Mouse (Mus musculus) forebrain, embryonic 15.5 days (tissue): ENCODE data around the gene Dpf3. TPM values are rescaled to one million over a fixed set of nuclear protein-coding genes. Genes with fewer than 3 reads are reported as not detected.

ENCODE experiments used
- ATAC-seq: fragments of 200-750 bp; cut with Nextera tagmentation; replicated peaks from 2 replicates; pipeline ENCODE4 v1.8.0; 2017; ENCODE audit warnings: mild to moderate bottlenecking, moderate TSS enrichment, moderate library complexity
- H3K27ac ChIP-seq: fragments of 300-500 bp; sonication (generic); replicated peaks from 2 replicates; pipeline ENCODE4 v1.5.1; 2015; ENCODE audit warnings: mild to moderate bottlenecking, inconsistent platforms
- H3K27me3 ChIP-seq: fragments of 300-500 bp; sonication (generic); 2 replicates; pipeline ENCODE4 v1.6.1; 2015; ENCODE audit warnings: inconsistent platforms
- H3K36me3 ChIP-seq: fragments of 300-500 bp; sonication (generic); 2 replicates; pipeline ENCODE4 v1.6.1; 2015; ENCODE audit warnings: mild to moderate bottlenecking, inconsistent platforms
- H3K4me1 ChIP-seq: fragments of 300-500 bp; sonication (generic); 2 replicates; pipeline ENCODE4 v1.6.1; 2015; ENCODE audit warnings: inconsistent platforms
- H3K4me2 ChIP-seq: fragments of 300-500 bp; sonication (generic); replicated peaks from 2 replicates; pipeline ENCODE4 v1.6.1; 2015; ENCODE audit warnings: mild to moderate bottlenecking, inconsistent platforms
- H3K4me3 ChIP-seq: fragments of 300-500 bp; sonication (generic); 2 replicates; pipeline ENCODE4 v1.5.1; 2015; ENCODE audit warnings: mild to moderate bottlenecking, inconsistent platforms
- H3K9ac ChIP-seq: fragments of 300-500 bp; sonication (generic); replicated peaks from 2 replicates; pipeline ENCODE4 v1.6.1; 2015; ENCODE audit warnings: mild to moderate bottlenecking, inconsistent platforms
- H3K9me3 ChIP-seq: fragments of 300-500 bp; sonication (generic); 2 replicates; pipeline ENCODE4 v1.6.1; 2016; ENCODE audit warnings: inconsistent platforms
- WGBS: fragments of 180-500 bp; shearing (Covaris S2); methylation state at CpG from one replicate; pipeline ENCODE4 v1.1.7; 2015; ENCODE audit warnings: mixed read lengths; 5-methylcytosine and 5-hydroxymethylcytosine counted together
- polyA plus RNA-seq: library from polyadenylated mRNA; unstranded; fragments of >200 nt; fragmentation: Nextera tagmentation; extraction: Ambion mirVana; gene quantifications from 2 replicates; pipeline ENCODE4 v1.2.1, GENCODE M21; 2015

Gene Dpf3
- polyA plus RNA-seq, 1 experiment from 2014 or later: 11.2 TPM

- Histone ChIP-seq H3K27me3 (no peaks in the 10 kb centered on the region), H3K9me3 (no peaks in the 10 kb centered on the region), H3K4me3 (no peak overlapping the region), H3K9ac (no peak overlapping the region), H3K4me1 (peaks cover 5% of the 10 kb centered on the region), H3K36me3 (no peaks in the 10 kb centered on the region), H3K4me2 (no peak overlapping the region), H3K27ac (no peak overlapping the region)
- ATAC-seq: peak; percentile 87
- 46% methylated on average over 17 of the region's 17 CpGs for WGBS
These were observed 200.7 kb downstream of the Dpf3 start for GRCm38 (mm10) chr12:83286496-83287492.

GRCm38 (mm10) chr12:83283591-83284320 is 203.8 kb downstream of the Dpf3 start:
- H3K36me3 ChIP-seq: no peaks in the 10 kb centered on the region
- no peaks in the 10 kb centered on the region for H3K27me3 ChIP-seq
- no peak overlapping the region for H3K27ac ChIP-seq
- no peak overlapping the region for H3K4me2 ChIP-seq
- H3K4me1 ChIP-seq: peaks cover 5% of the 10 kb centered on the region
- H3K4me3 ChIP-seq: no peak overlapping the region
- ATAC-seq: no peak
- no peak overlapping the region for H3K9ac ChIP-seq
- WGBS: 85% methylated on average over 6 of the region's 6 CpGs
- no peaks in the 10 kb centered on the region for H3K9me3 ChIP-seq

- WGBS: 51% methylated on average over 11 of the region's 11 CpGs
- Histone ChIP-seq H3K27me3 (no peaks in the 10 kb centered on the region), H3K4me2 (no peak overlapping the region), H3K4me3 (no peak overlapping the region), H3K4me1 (peaks cover 11% of the 10 kb centered on the region), H3K27ac (peak overlapping the region; percentile 64), H3K9me3 (no peaks in the 10 kb centered on the region), H3K9ac (no peak overlapping the region), H3K36me3 (no peaks in the 10 kb centered on the region)
- ATAC-seq: peak; percentile 68
These were observed 209.7 kb downstream of the Dpf3 start for GRCm38 (mm10) chr12:83277537-83278441.

- Histone ChIP-seq H3K27ac (no peak overlapping the region), H3K9ac (no peak overlapping the region), H3K9me3 (no peaks in the 10 kb centered on the region), H3K4me3 (no peak overlapping the region), H3K36me3 (no peaks in the 10 kb centered on the region), H3K4me2 (no peak overlapping the region), H3K4me1 (peaks cover 12% of the 10 kb centered on the region), H3K27me3 (no peaks in the 10 kb centered on the region)
- WGBS: 89% methylated on average over 3 of the region's 3 CpGs
- ATAC-seq: no peak
These were observed 216.3 kb downstream of the Dpf3 start for GRCm38 (mm10) chr12:83271215-83271614.

- Histone ChIP-seq H3K36me3 (no peaks in the 10 kb centered on the region), H3K27me3 (no peaks in the 10 kb centered on the region), H3K4me1 (peaks cover 12% of the 10 kb centered on the region), H3K27ac (peak overlapping the region; percentile 56), H3K9ac (no peak overlapping the region), H3K9me3 (no peaks in the 10 kb centered on the region), H3K4me2 (no peak overlapping the region), H3K4me3 (no peak overlapping the region)
- 56% methylated on average over 11 of the region's 11 CpGs for WGBS
- peak; percentile 78 for ATAC-seq
These were observed 219.0 kb downstream of the Dpf3 start for GRCm38 (mm10) chr12:83268504-83268922.

- no peaks in the 10 kb centered on the region for H3K27me3 ChIP-seq
- 59% methylated on average over 2 of the region's 2 CpGs for WGBS
- ATAC-seq: no peak
- H3K9ac ChIP-seq: no peak overlapping the region
- H3K27ac ChIP-seq: no peak overlapping the region
- no peak overlapping the region for H3K4me2 ChIP-seq
- H3K4me1 ChIP-seq: no peaks in the 10 kb centered on the region
- H3K9me3 ChIP-seq: no peaks in the 10 kb centered on the region
- no peak overlapping the region for H3K4me3 ChIP-seq
- H3K36me3 ChIP-seq: no peaks in the 10 kb centered on the region
These were observed 227.0 kb downstream of the Dpf3 start for GRCm38 (mm10) chr12:83260540-83260939.

GRCm38 (mm10) chr12:83254399-83254798 is 233.1 kb downstream of the Dpf3 start:
- Histone ChIP-seq H3K4me1 (no peaks in the 10 kb centered on the region), H3K9ac (no peak overlapping the region), H3K27ac (no peak overlapping the region), H3K4me3 (no peak overlapping the region), H3K27me3 (no peaks in the 10 kb centered on the region), H3K36me3 (no peaks in the 10 kb centered on the region), H3K9me3 (no peaks in the 10 kb centered on the region), H3K4me2 (no peak overlapping the region)
- WGBS: 84% methylated on average over 4 of the region's 4 CpGs
- no peak for ATAC-seq

- ATAC-seq: no peak
- 66% methylated on average over 3 of the region's 3 CpGs for WGBS
- no peak overlapping the region for H3K4me2 ChIP-seq
- H3K9ac ChIP-seq: no peak overlapping the region
- no peaks in the 10 kb centered on the region for H3K36me3 ChIP-seq
- no peaks in the 10 kb centered on the region for H3K27me3 ChIP-seq
- no peak overlapping the region for H3K4me3 ChIP-seq
- H3K27ac ChIP-seq: no peak overlapping the region
- H3K4me1 ChIP-seq: no peaks in the 10 kb centered on the region
- H3K9me3 ChIP-seq: no peaks in the 10 kb centered on the region
These were observed 238.4 kb downstream of the Dpf3 start for GRCm38 (mm10) chr12:83249066-83249465.

GRCm38 (mm10) chr12:83248636-83249035 is 238.9 kb downstream of the Dpf3 start:
- Histone ChIP-seq H3K4me2 (no peak overlapping the region), H3K27ac (no peak overlapping the region), H3K27me3 (no peaks in the 10 kb centered on the region), H3K9ac (no peak overlapping the region), H3K4me1 (no peaks in the 10 kb centered on the region), H3K9me3 (no peaks in the 10 kb centered on the region), H3K36me3 (no peaks in the 10 kb centered on the region), H3K4me3 (no peak overlapping the region)
- ATAC-seq: no peak
- WGBS: 65% methylated on average over 2 of the region's 2 CpGs

GRCm38 (mm10) chr12:83247669-83248068 is 239.8 kb downstream of the Dpf3 start:
- Histone ChIP-seq H3K4me1 (no peaks in the 10 kb centered on the region), H3K9ac (no peak overlapping the region), H3K4me2 (no peak overlapping the region), H3K27me3 (no peaks in the 10 kb centered on the region), H3K27ac (no peak overlapping the region), H3K36me3 (no peaks in the 10 kb centered on the region), H3K4me3 (no peak overlapping the region), H3K9me3 (no peaks in the 10 kb centered on the region)
- 87% methylated on average over 3 of the region's 3 CpGs for WGBS
- ATAC-seq: no peak

- H3K27ac ChIP-seq: no peak overlapping the region
- no peaks in the 10 kb centered on the region for H3K27me3 ChIP-seq
- H3K4me1 ChIP-seq: no peaks in the 10 kb centered on the region
- no peaks in the 10 kb centered on the region for H3K36me3 ChIP-seq
- no peak overlapping the region for H3K4me3 ChIP-seq
- H3K4me2 ChIP-seq: no peak overlapping the region
- WGBS: 82% methylated on average over 3 of the region's 3 CpGs
- H3K9me3 ChIP-seq: no peaks in the 10 kb centered on the region
- ATAC-seq: no peak
- H3K9ac ChIP-seq: no peak overlapping the region
These were observed 246.5 kb downstream of the Dpf3 start for GRCm38 (mm10) chr12:83241022-83241421.
